Mouse (Mus musculus) adrenal gland, adult 8-10 months (tissue): ENCODE results near the gene Ushbp1. TPM values are rescaled to one million over a fixed set of nuclear protein-coding genes. Genes with fewer than 3 reads are reported as not detected.
A peak's percentile ranks its signal among the peaks of the same experiment; 100 is the strongest.
"Not testable (repeated sequence)": the region's sequence is repeated elsewhere in the genome, so short reads cannot be mapped to it uniquely, and the experiment has no call there.

Source experiments
- DNase-seq: peaks from one replicate; pipeline ENCODE4 v3.0.0; 2022
- total RNA-seq, 4 experiments: library from RNA; stranded (reverse); gene quantifications; 2 replicates each; pipeline ENCODE4 v1.2.4; 2022

Ushbp1 gene
- total RNA-seq, 4 experiments from 2014 or later: 11.4 to 25.1 (median 18.2) TPM

DNA sequence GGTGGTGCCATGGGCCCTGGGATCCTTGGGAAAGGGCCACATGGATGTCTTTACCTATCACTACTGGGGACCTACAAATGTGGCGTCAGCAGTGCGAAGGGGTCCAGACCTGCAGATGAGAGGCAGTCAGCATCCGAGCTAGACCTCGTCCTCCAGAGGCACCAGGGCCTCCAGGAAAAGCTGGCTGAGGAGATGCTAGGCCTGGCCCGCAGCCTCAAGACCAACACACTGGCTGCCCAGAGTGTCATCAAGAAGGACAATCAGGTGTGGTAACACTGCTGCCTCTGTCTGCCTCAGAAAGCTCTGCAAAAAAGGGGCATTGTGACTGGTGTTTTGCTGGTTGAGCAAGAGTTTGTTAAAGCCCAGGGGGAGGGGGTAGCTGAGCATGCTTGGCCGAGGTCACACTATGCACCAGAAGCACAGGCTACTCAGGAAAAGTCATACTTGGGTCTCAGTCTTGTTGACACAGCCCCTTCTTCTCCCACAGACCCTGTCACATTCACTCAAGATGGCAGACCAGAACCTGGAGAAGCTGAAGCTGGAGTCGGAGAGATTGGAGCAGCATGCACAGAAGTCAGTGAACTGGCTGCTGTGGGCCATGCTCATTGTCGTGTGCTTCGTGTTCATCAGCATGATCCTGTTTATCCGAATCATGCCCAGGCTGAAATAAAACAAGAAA, 26.4 kb downstream of the Ushbp1 start:
- no peak for DNase-seq

DNA sequence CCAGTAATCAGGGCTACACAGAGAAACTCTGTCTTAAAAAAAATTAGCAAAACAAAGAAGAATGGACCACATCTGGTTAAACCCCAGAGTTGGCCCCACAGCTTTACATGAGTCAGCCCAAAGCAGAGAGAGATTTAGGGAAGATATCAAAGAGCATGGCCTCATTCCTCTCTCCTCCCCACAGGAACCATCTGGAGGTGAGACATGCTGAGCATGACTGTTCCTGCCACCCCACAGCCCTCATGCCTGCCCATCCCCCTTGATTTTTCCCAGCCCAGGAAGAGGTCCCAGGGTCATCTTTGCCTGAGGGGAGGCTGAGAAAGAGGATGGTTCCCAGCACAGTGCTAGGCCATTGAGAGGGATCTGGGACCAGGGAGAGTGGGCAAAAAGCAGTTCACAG, 27.2 kb downstream of the Ushbp1 start:
- no peak for DNase-seq

DNA sequence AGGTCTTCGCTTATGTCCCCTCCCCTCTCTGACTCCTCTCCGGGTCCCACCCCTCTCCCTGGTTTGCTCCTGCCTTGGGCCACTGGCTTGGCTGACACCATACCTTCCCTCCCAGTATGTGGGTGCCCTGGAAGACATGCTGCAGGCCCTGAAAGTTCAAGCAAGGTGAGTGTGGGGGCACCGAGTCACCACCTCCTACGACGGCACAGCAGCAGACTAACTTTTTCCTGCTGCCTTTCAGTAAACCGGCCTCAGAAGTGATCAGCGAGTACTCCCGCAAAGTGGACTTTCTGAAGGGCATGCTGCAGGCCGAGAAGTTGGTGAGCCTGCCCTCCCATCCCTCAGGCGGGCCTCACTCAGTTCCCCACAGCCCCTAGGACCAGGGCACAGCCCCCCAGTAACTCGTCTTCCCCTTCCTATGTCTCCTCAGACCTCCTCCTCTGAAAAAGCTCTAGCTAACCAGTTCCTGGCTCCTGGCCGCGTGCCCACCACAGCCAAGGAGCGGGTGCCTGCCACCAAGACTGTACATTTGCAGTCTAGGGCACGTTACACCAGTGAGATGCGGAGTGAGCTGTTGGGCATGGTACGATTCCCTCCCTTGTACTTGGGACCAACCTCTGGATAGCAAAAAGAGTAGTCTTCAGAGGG, 27.9 kb downstream of the Ushbp1 start:
- no peak for DNase-seq

DNA sequence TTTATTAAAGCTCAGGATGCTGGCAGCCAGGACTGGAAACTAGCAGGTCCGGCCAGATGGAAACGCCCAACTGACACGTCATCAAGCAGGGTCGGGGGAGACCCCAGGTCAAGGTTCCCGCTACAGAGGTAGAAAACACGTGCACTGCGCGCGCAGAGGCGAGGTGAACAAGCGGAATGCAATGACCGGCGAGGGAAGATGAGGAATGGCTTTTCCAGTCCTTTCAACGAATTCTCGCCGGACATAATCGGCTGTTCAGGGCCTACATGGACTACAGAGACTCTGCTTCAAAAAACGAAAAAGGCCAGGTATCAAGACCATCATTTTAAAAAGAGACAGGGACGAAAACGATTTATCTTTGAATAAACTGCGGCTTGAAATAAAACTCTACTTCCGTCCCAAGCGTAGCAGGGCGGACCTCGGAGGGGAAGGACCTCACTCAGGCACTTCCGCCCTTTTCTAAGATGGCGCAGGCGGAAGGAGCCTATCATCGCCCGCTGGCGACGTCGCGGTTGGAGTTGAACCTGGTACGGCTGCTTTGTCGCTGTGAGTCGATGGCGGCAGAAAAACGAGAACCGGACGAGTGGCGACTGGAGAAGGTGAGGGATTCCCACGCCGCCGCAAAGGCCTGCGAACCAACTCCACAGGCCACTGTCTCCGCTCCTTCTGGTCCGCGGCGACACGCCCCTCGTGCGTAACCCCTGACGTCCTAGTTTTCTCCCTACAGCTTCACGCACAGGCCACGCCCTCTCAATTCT, 28.7 kb downstream of the Ushbp1 start, which contains the start of gene Use1:
Use1 (plus strand) TSS at position 78 of the 758 bp plus-strand sequence.
- peak; percentile 95 for DNase-seq

DNA sequence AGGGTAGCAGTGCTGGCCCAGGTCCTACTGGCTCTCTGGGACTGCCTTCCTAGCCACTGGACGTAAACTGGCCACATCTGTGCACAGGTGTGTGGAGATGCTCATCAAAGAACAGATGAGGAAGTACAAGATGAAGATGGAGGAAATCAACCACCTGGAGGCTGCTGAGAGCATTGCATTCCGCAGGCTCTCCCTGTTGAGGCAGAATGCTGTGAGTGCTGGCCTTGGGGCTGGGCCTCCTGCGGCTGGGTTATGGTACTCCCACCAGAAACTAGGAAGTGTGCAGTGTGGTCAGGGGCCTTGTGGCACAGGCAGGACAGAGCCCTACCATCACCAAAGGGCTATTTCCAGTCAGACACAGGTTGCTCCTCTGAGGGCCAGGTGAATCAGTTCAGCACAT, 37.6 kb downstream of the Ushbp1 start:
- no peak for DNase-seq

DNA sequence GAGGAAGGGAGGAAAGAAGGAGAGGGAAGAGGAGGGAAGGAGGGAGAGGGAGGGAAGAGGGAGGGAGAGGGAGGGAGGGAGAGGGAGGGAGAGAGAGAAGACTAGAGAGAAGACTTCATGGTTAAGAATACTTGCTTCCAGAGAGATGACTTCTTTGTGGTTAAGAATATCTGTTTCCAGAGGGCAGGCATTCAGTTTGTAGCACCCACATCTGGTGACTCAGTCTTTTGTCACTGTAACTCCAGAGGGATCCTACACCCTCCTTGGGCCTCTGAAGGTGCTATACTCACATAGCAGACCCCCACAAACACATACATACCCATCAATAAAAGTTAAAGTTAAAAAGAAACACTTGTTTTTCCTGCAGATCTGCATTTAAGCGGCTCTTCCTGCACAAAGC, 44.1 kb downstream of the Ushbp1 start:
- DNase-seq: no peak

DNA sequence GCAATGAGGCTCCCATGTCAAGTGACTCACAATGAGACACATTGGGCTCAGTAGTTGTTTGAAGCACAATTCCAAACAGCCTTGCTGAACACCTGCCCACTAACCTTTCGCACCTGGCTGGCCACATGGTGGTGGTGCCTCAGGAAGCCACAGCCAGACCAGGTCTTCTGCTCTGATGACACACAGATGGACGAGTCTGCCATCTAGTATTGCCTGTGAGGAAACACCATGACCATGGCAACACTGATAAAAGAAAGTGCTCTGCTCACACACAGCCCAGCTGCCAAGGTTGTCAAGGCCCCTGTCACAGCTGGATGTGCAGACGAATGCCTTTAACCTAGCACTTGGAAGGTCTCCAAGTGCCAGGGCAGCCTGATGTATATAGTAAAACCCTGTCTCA, 44.5 kb downstream of the Ushbp1 start:
- no peak for DNase-seq

DNA sequence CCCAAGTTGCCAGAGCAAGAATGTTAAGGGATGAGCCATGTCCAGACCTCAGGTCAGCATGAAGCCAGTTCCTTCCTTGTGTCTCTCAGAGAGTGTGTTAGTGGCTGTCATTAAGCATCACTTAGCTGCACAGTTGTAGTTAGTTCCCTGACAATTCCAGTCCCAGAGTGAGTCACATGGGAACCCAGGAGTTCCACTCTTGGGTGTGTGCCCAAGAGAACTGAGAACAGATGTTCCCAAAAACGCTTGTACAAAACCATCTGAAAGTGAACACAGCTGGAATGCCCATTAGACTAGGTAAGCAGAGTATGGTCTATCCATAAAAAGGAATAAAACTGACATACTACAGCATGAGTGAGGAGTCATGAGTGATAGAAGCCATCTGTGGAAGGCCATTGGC, 49.0 kb downstream of the Ushbp1 start:
- no peak for DNase-seq

DNA sequence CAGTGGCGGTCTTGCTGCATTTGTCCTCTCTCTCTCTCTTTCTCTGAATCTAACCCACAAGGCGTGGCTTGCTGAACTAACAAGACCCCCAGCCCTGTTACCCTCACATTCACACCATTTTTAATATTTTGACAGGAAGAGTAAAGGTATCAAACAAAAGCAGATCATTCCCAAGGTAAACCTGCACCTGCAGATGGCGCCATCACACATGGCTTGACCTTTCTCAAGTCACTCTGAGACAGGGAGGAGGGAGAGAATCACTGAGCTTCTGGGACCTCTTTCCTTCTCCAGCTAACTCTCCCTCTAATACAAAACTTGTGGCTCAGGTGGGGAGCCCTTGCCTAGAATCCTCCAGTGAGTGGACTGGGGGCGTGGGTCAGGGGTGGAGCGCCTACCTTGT, 55.0 kb downstream of the Ushbp1 start:
- no peak for DNase-seq

DNA sequence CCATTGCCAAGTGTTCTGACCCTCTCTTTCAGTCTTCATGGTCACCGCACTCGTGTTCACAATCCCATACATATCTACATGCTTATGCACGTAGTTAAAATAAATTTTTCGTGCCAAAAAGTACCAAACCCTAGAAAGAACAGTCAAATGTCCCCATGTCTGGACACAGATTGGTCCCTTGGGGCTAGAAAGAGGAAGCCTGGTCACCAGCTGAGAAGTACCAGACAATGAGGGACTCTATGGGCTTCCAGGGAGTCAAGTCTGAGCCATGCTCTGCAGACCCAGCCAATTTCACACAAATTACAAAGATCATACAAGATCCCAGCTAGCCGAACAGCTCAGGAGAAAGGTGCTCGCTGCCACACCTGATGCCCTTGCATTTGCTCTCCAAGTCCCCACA, 57.8 kb downstream of the Ushbp1 start:
- DNase-seq: not testable (repeated sequence)

Other genes with a start within 250 kb of the Ushbp1 start
- gene Myo9b, start 123.1 kb downstream of the Ushbp1 start, total RNA-seq: 10 to 100 TPM; 35.6 to 57.9 (median 44.9) TPM
- gene Haus8, start 122.9 kb downstream of the Ushbp1 start, total RNA-seq: 10 to 100 TPM; 11.0 to 22.3 (median 16.0) TPM
- gene Use1, start 29.0 kb downstream of the Ushbp1 start, total RNA-seq: 100 to 1,000 TPM; 203 to 262 (median 232) TPM
- 10 to 100 TPM; 15.9 to 18.8 (median 17.7) TPM for gene Ocel1, start 24.5 kb downstream of the Ushbp1 start, total RNA-seq
- 10 to 100 TPM; 59.1 to 67.2 (median 62.7) TPM for gene Nr2f6, start 13.8 kb downstream of the Ushbp1 start, total RNA-seq
- gene Babam1, start 1.1 kb upstream of the Ushbp1 start, total RNA-seq: 100 to 1,000 TPM; 101 to 137 (median 120) TPM
- 1 to 10 TPM in 1 of 4 experiments, under 1 TPM in 2, not detected in 1; 0.56 to 1.2 (median 0.92) TPM for gene Ankle1, start 10.2 kb upstream of the Ushbp1 start, total RNA-seq
- 10 to 100 TPM; 85.3 to 96.2 (median 92.1) TPM for gene Abhd8, start 67.9 kb upstream of the Ushbp1 start, total RNA-seq
- gene Mrpl34, start 69.2 kb upstream of the Ushbp1 start, total RNA-seq: 100 to 1,000 TPM in 1 of 4 experiments, 10 to 100 TPM in 3; 64.7 to 108 (median 88.7) TPM
- 10 to 100 TPM; 51.7 to 65.2 (median 57.9) TPM for gene Dda1, start 73.4 kb upstream of the Ushbp1 start, total RNA-seq
- gene Ano8, start 90.2 kb upstream of the Ushbp1 start, total RNA-seq: 10 to 100 TPM; 13.5 to 24.7 (median 20.6) TPM
- gene Gtpbp3, start 92.3 kb upstream of the Ushbp1 start, total RNA-seq: 10 to 100 TPM; 23.1 to 32.0 (median 29.0) TPM
- 100 to 1,000 TPM; 195 to 255 (median 230) TPM for gene Plvap, start 116.0 kb upstream of the Ushbp1 start, total RNA-seq
- not detected for gene Ccdc194, start 129.9 kb upstream of the Ushbp1 start, total RNA-seq
- gene Bst2, start 141.7 kb upstream of the Ushbp1 start, total RNA-seq: 10 to 100 TPM; 54.3 to 91.2 (median 67.9) TPM
- 10 to 100 TPM; 72.6 to 87.3 (median 82.3) TPM for gene Mvb12a, start 147.1 kb upstream of the Ushbp1 start, total RNA-seq
- 1 to 10 TPM; 5.1 to 7.0 (median 5.8) TPM for gene Tmem221, start 163.1 kb upstream of the Ushbp1 start, total RNA-seq
- 1 to 10 TPM in 1 of 4 experiments, under 1 TPM in 3; 0.40 to 1.3 (median 0.49) TPM for gene Nxnl1, start 170.8 kb upstream of the Ushbp1 start, total RNA-seq
- 100 to 1,000 TPM; 141 to 186 (median 160) TPM for gene Slc27a1, start 173.1 kb upstream of the Ushbp1 start, total RNA-seq
- gene Pgls, start 196.4 kb upstream of the Ushbp1 start, total RNA-seq: 100 to 1,000 TPM; 116 to 141 (median 124) TPM
- 1 to 10 TPM; 1.5 to 3.0 (median 2.3) TPM for gene Fam129c, start 201.8 kb upstream of the Ushbp1 start, total RNA-seq
- gene Colgalt1, start 215.2 kb upstream of the Ushbp1 start, total RNA-seq: 10 to 100 TPM; 64.7 to 78.0 (median 69.1) TPM